Mouse (Mus musculus): ENCODE data around the gene Gm14327. TPM values are rescaled to one million over a fixed set of nuclear protein-coding genes. Genes with fewer than 3 reads are reported as not detected.
"Not testable (repeated sequence)": the region's sequence is repeated elsewhere in the genome, so short reads cannot be mapped to it uniquely, and the experiment has no call there.

The Gm14327 gene
- total RNA-seq (2014; rRNA removed) (1.4 and 3.6 TPM in 2 replicates), polyA plus RNA-seq (2015; fragmentation: Nextera tagmentation; extraction: Ambion mirVana) (3.1 and 4.9 TPM in 2 replicates)

- not testable (repeated sequence) for H3K4me1 ChIP-seq (ENCODE audit: insufficient read depth, low read length); H3K4me2 ChIP-seq (ENCODE audit: low read depth, low read length); H3K36me3 ChIP-seq (ENCODE audit: insufficient read depth, low read length); H3K27ac ChIP-seq; H3K4me3 ChIP-seq (ENCODE audit: low read length); H3K9me3 ChIP-seq (ENCODE audit: low read length); H3K9ac ChIP-seq (replicated peaks; ENCODE audit: low read length); H3K27me3 ChIP-seq (ENCODE audit: insufficient read depth, low read length); ATAC-seq; DNase-seq (ENCODE audit: low spot score)
- WGBS, result 22% methylated on average over 8 of the region's 13 CpGs
Observed at GRCm38 (mm10) chr2:177897046-177897578, at the start of gene Gm14327. Gene Gm14327 (plus strand): TSS chr2:177897096.

GRCm38 (mm10) chr2:177862254-177862653 lies 34.6 kb upstream of the Gm14327 start:
- not testable (repeated sequence) for H3K27me3 ChIP-seq (ENCODE audit: insufficient read depth, low read length); H3K4me1 ChIP-seq (ENCODE audit: insufficient read depth, low read length); H3K9ac ChIP-seq (replicated peaks; ENCODE audit: low read length); DNase-seq (ENCODE audit: low spot score); H3K36me3 ChIP-seq (ENCODE audit: insufficient read depth, low read length); ATAC-seq; H3K9me3 ChIP-seq (ENCODE audit: low read length); H3K4me3 ChIP-seq (ENCODE audit: low read length); H3K4me2 ChIP-seq (ENCODE audit: low read depth, low read length); H3K27ac ChIP-seq
- WGBS, result 91% methylated on average over 2 of the region's 2 CpGs

- WGBS, result 93% methylated on average over 10 of the region's 14 CpGs
- not testable (repeated sequence) for H3K9ac ChIP-seq (replicated peaks; ENCODE audit: low read length); DNase-seq (ENCODE audit: low spot score)
Observed at GRCm38 (mm10) chr2:177887743-177888142, 9.2 kb upstream of the Gm14327 start.

GRCm38 (mm10) chr2:177898171-177898570 lies 1.3 kb downstream of the Gm14327 start:
- not testable (repeated sequence) for H3K9ac ChIP-seq (replicated peaks; ENCODE audit: low read length); DNase-seq (ENCODE audit: low spot score); H3K27ac ChIP-seq; H3K36me3 ChIP-seq (ENCODE audit: insufficient read depth, low read length); H3K4me3 ChIP-seq (ENCODE audit: low read length); H3K4me2 ChIP-seq (ENCODE audit: low read depth, low read length); ATAC-seq; H3K4me1 ChIP-seq (ENCODE audit: insufficient read depth, low read length); H3K27me3 ChIP-seq (ENCODE audit: insufficient read depth, low read length); H3K9me3 ChIP-seq (ENCODE audit: low read length)
- 69% methylated on average over 2 of the region's 3 CpGs for WGBS

More at GRCm38 (mm10) chr2:177887743-177888142, 9.2 kb upstream of the Gm14327 start:
- H3K4me3 ChIP-seq (ENCODE audit: low read length); H3K4me2 ChIP-seq (ENCODE audit: low read depth, low read length); H3K4me1 ChIP-seq (ENCODE audit: insufficient read depth, low read length); H3K27me3 ChIP-seq (ENCODE audit: insufficient read depth, low read length); H3K27ac ChIP-seq; H3K9me3 ChIP-seq (ENCODE audit: low read length); H3K36me3 ChIP-seq (ENCODE audit: insufficient read depth, low read length); ATAC-seq: not testable (repeated sequence)

GRCm38 (mm10) chr2:177903276-177903675 lies 6.4 kb downstream of the Gm14327 start:
- no CpG with 5 or more reads among the region's 12 CpGs for WGBS
- not testable (repeated sequence) for H3K9me3 ChIP-seq (ENCODE audit: low read length); H3K27ac ChIP-seq

GRCm38 (mm10) chr2:177925563-177926103 lies 28.7 kb downstream of the Gm14327 start, which contains the start of gene Zfp972:
Gene Zfp972 (minus strand): TSS chr2:177925613.
- H3K27ac ChIP-seq; DNase-seq (ENCODE audit: low spot score); H3K9me3 ChIP-seq (ENCODE audit: low read length); H3K36me3 ChIP-seq (ENCODE audit: insufficient read depth, low read length); H3K4me2 ChIP-seq (ENCODE audit: low read depth, low read length); H3K9ac ChIP-seq (replicated peaks; ENCODE audit: low read length); H3K4me3 ChIP-seq (ENCODE audit: low read length); H3K4me1 ChIP-seq (ENCODE audit: insufficient read depth, low read length); H3K27me3 ChIP-seq (ENCODE audit: insufficient read depth, low read length); ATAC-seq: not testable (repeated sequence)
- 71% methylated on average over 4 of the region's 5 CpGs for WGBS

More at GRCm38 (mm10) chr2:177903276-177903675, 6.4 kb downstream of the Gm14327 start:
- not testable (repeated sequence) for H3K36me3 ChIP-seq (ENCODE audit: insufficient read depth, low read length); ATAC-seq; H3K4me1 ChIP-seq (ENCODE audit: insufficient read depth, low read length); DNase-seq (ENCODE audit: low spot score); H3K9ac ChIP-seq (replicated peaks; ENCODE audit: low read length); H3K4me3 ChIP-seq (ENCODE audit: low read length); H3K27me3 ChIP-seq (ENCODE audit: insufficient read depth, low read length); H3K4me2 ChIP-seq (ENCODE audit: low read depth, low read length)

Other genes with a start within 250 kb of the Gm14327 start
- 0.99 and 3.1 TPM in 2 replicates for gene Gm14322, start 137.8 kb upstream of the Gm14327 start, total RNA-seq (2014; rRNA removed)
- gene Gm14322, start 137.8 kb upstream of the Gm14327 start, polyA plus RNA-seq (2015; fragmentation: Nextera tagmentation; extraction: Ambion mirVana), result 5.1 and 6.6 TPM in 2 replicates
- 82.0 and 120 TPM in 2 replicates for gene Gm14325, start 56.8 kb upstream of the Gm14327 start, total RNA-seq (2014; rRNA removed)
- 48.3 and 49.8 TPM in 2 replicates for gene Gm14325, start 56.8 kb upstream of the Gm14327 start, polyA plus RNA-seq (2015; fragmentation: Nextera tagmentation; extraction: Ambion mirVana)
- gene Zfp972, start 28.5 kb downstream of the Gm14327 start, total RNA-seq (2014; rRNA removed), result not detected in 2 replicates
- 0.56 TPM in 1 of 2 replicates, not detected in the other for gene Zfp972, start 28.5 kb downstream of the Gm14327 start, polyA plus RNA-seq (2015; fragmentation: Nextera tagmentation; extraction: Ambion mirVana)
- gene Gm14326, start 60.2 kb downstream of the Gm14327 start, total RNA-seq (2014; rRNA removed), result 5.0 and 6.9 TPM in 2 replicates
- 21.0 and 24.4 TPM in 2 replicates for gene Gm14326, start 60.2 kb downstream of the Gm14327 start, polyA plus RNA-seq (2015; fragmentation: Nextera tagmentation; extraction: Ambion mirVana)
- gene Zfp971, start 126.2 kb downstream of the Gm14327 start, total RNA-seq (2014; rRNA removed), result 5.5 and 7.1 TPM in 2 replicates
- 15.0 and 15.8 TPM in 2 replicates for gene Zfp971, start 126.2 kb downstream of the Gm14327 start, polyA plus RNA-seq (2015; fragmentation: Nextera tagmentation; extraction: Ambion mirVana)
- 12.4 and 13.6 TPM in 2 replicates for gene Zfp931, start 181.4 kb downstream of the Gm14327 start, total RNA-seq (2014; rRNA removed)
- gene Zfp931, start 181.4 kb downstream of the Gm14327 start, polyA plus RNA-seq (2015; fragmentation: Nextera tagmentation; extraction: Ambion mirVana), result 15.9 and 16.0 TPM in 2 replicates
- gene Phactr3, start 221.9 kb downstream of the Gm14327 start, total RNA-seq (2014; rRNA removed), result 70.4 and 92.7 TPM in 2 replicates
- gene Phactr3, start 221.9 kb downstream of the Gm14327 start, polyA plus RNA-seq (2015; fragmentation: Nextera tagmentation; extraction: Ambion mirVana), result 66.2 and 67.2 TPM in 2 replicates